27 mouse cellular contexts compared by ENCODE assay signal in the genomic region with DNA sequence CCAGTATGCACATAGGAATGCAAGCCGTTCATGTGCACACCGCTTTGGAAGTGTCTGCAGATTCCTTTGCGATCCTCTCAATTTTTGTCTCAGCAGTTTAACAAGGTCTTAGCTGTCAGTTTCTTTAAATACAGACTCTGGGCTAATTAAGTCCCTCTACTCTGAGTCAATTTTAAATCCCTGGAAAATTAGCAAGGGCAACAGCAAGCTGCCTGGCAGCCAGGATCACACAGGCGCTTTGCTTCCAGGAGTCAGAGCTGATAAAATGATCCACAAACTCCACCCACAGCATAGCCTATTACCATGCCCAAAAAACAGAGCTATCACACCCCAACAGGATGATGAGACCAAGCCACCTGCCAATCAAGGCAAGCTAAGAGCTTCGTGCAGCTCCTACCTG.
DNase-seq lines count a peak whose midpoint lies in the region; ATAC-seq and TF ChIP-seq lines count a peak whose summit lies in the region.
"Had no signal": no experiment of that assay in that cellular context is flagged by ENCODE, and none has a peak within 500 bp of the region (broad histone marks: within the 10 kb centered on the region; RNA-seq: fewer than 3 reads in every experiment).

No protein-coding gene starts in this region.

- no peak overlapping the region for H3K9ac ChIP-seq in forebrain, postnatal 0 days
- no peak overlapping the region for H3K9ac ChIP-seq in forebrain, embryonic 15.5 days (replicated peaks)
- H3K9ac ChIP-seq: embryonic facial prominence, embryonic 13.5 days; embryonic facial prominence, embryonic 15.5 days; forebrain, embryonic 12.5 days had no signal

- H3K4me2 ChIP-seq in forebrain, postnatal 0 days (ENCODE audit: low read depth): no peak overlapping the region
- H3K4me2 ChIP-seq in forebrain, embryonic 15.5 days (replicated peaks): no peak overlapping the region
- H3K4me2 ChIP-seq: embryonic facial prominence, embryonic 13.5 days; embryonic facial prominence, embryonic 15.5 days; forebrain, embryonic 12.5 days had no signal

- no peak overlapping the region for H3K4me3 ChIP-seq in forebrain, postnatal 0 days (ENCODE audit: low read depth, low read length)
- no peak overlapping the region for H3K4me3 ChIP-seq in forebrain, embryonic 15.5 days
- H3K4me3 ChIP-seq in layer of hippocampus, adult 2 months: no peak overlapping the region
- no peak overlapping the region for H3K4me3 ChIP-seq in olfactory bulb, adult 2 months (ENCODE audit: insufficient read depth, low read depth, low read length)
- H3K4me3 ChIP-seq: embryonic facial prominence, embryonic 13.5 days; embryonic facial prominence, embryonic 15.5 days; erythroblast, embryonic 14.5 days; forebrain, embryonic 10.5 days; forebrain, embryonic 12.5 days had no signal

- no peaks in the 10 kb centered on the region for H3K4me1 ChIP-seq in forebrain, postnatal 0 days (ENCODE audit: insufficient read depth)
- H3K4me1 ChIP-seq in forebrain, embryonic 15.5 days: no peaks in the 10 kb centered on the region
- H3K4me1 ChIP-seq in olfactory bulb, adult 2 months (ENCODE audit: control insufficient read depth, insufficient read depth, low read length): peaks cover 35% of the 10 kb centered on the region
- H3K4me1 ChIP-seq: embryonic facial prominence, embryonic 13.5 days; embryonic facial prominence, embryonic 15.5 days; forebrain, embryonic 10.5 days; forebrain, embryonic 12.5 days had no signal

- peak; percentile 6; the same call in 1 of the 2 replicates for ATAC-seq in forebrain, postnatal 0 days
- ATAC-seq in forebrain, embryonic 15.5 days (replicated peaks): no peak
- ATAC-seq: activated CD4-positive, CD25-positive, alpha-beta regulatory T cell, adult 4 months; CD4-positive, CD25-positive, alpha-beta regulatory T cell, adult 4 months; forebrain, embryonic 14.5 days had no signal

- H3K36me3 ChIP-seq in forebrain, postnatal 0 days (ENCODE audit: insufficient read depth): peaks cover 20% of the 10 kb centered on the region; the same call in 1 of the 2 replicates
- H3K36me3 ChIP-seq in forebrain, embryonic 15.5 days: no peaks in the 10 kb centered on the region
- H3K36me3 ChIP-seq: embryonic facial prominence, embryonic 13.5 days; embryonic facial prominence, embryonic 15.5 days; forebrain, embryonic 10.5 days; forebrain, embryonic 12.5 days; G1E had no signal

- no peaks in the 10 kb centered on the region for H3K9me3 ChIP-seq in forebrain, postnatal 0 days (ENCODE audit: low read length)
- H3K9me3 ChIP-seq in forebrain, embryonic 15.5 days: no peaks in the 10 kb centered on the region
- H3K9me3 ChIP-seq: embryonic facial prominence, embryonic 13.5 days; embryonic facial prominence, embryonic 15.5 days; forebrain, embryonic 10.5 days; forebrain, embryonic 12.5 days had no signal

- H3K27me3 ChIP-seq in forebrain, postnatal 0 days (ENCODE audit: insufficient read depth, low read length): no peaks in the 10 kb centered on the region
- H3K27me3 ChIP-seq in forebrain, embryonic 15.5 days: no peaks in the 10 kb centered on the region
- H3K27me3 ChIP-seq: CH12.LX; embryonic facial prominence, embryonic 13.5 days; embryonic facial prominence, embryonic 15.5 days; forebrain, embryonic 12.5 days had no signal

- H3K27ac ChIP-seq in forebrain, postnatal 0 days (ENCODE audit: low read depth, low read length): no peak overlapping the region
- H3K27ac ChIP-seq in forebrain, embryonic 15.5 days (replicated peaks): no peak overlapping the region
- peak overlapping the region; percentile 78; the same call in 1 of the 2 replicates for H3K27ac ChIP-seq in layer of hippocampus, adult 2 months
- 0 out of 2 replicates have a peak overlapping the region, but pooled peaks have one; percentile 12 for H3K27ac ChIP-seq in olfactory bulb, adult 2 months (ENCODE audit: insufficient read depth, low read depth, low read length)
- H3K27ac ChIP-seq: embryonic facial prominence, embryonic 13.5 days; embryonic facial prominence, embryonic 15.5 days; forebrain, embryonic 10.5 days; forebrain, embryonic 12.5 days had no signal

- no peak for DNase-seq in forebrain, postnatal 0 days
- no peak for DNase-seq in layer of hippocampus, adult 2 months (ENCODE audit: low spot score in 2 of 2)
- no peak for DNase-seq in layer of hippocampus, postnatal 14 days (ENCODE audit: low spot score in 2 of 2)
- peak; percentile 3 for DNase-seq in right cerebral cortex, postnatal 14 days
- DNase-seq in right cerebral cortex, postnatal 36 days (ENCODE audit: low spot score in 2 of 2): no peak
- no peak for DNase-seq in spleen, adult 18-20 months
- DNase-seq: adrenal gland, adult 8-10 months; adrenal gland, postnatal 14 days; adrenal gland, postnatal 36 days; B cell, adult 2 months; cerebellum, adult 11 months; cerebellum, adult 18-20 months; cerebellum, adult 9-11 months; cerebellum, postnatal 14 days; embryo, embryonic 11 days had no signal

- WGBS in forebrain, postnatal 0 days: 63% methylated on average over 5 of the region's 5 CpGs
- 81% methylated on average over 5 of the region's 5 CpGs for WGBS in forebrain, embryonic 15.5 days
- WGBS in olfactory bulb, adult 2 months: 32% methylated on average over 5 of the region's 5 CpGs

- no peak for TF ChIP-seq CTCF in forebrain, postnatal 0 days (IDR thresholded peaks at IDR 0.05; ENCODE audit: low read depth)
- TF ChIP-seq CTCF in layer of hippocampus, adult 2 months (conservative IDR thresholded peaks at IDR 0.05): no peak
- TF ChIP-seq CTCF in olfactory bulb, adult 2 months (IDR thresholded peaks at IDR 0.05; ENCODE audit: insufficient read depth, low read depth, low read length): no peak

- no peak for TF ChIP-seq POLR2A in olfactory bulb, adult 2 months (IDR thresholded peaks at IDR 0.05; ENCODE audit: insufficient read depth, low read depth, low read length)

Comparison
In these comparisons a context has a peak if more than half of its experiments do, and no peak if none do; other contexts are left out.
1. H3K27ac ChIP-seq: peak in layer of hippocampus, adult 2 months (single experiment) and olfactory bulb, adult 2 months (single experiment); none in forebrain, postnatal 0 days (single experiment) and forebrain, embryonic 15.5 days (single experiment).